Mouse (Mus musculus): Measurements from ENCODE around the gene Cldn3. TPM values are rescaled to one million over a fixed set of nuclear protein-coding genes. Genes with fewer than 3 reads are reported as not detected.
"Not testable (repeated sequence)": the region's sequence is repeated elsewhere in the genome, so short reads cannot be mapped to it uniquely, and the experiment has no call there.

The Cldn3 gene
- total RNA-seq (2021) = under 1 TPM in 1 of 2 experiments, not detected in 1; 0.29 TPM
- long read RNA-seq, experiment 1 = 0 reads
- long read RNA-seq, experiment 2 = 0 reads

DNA sequence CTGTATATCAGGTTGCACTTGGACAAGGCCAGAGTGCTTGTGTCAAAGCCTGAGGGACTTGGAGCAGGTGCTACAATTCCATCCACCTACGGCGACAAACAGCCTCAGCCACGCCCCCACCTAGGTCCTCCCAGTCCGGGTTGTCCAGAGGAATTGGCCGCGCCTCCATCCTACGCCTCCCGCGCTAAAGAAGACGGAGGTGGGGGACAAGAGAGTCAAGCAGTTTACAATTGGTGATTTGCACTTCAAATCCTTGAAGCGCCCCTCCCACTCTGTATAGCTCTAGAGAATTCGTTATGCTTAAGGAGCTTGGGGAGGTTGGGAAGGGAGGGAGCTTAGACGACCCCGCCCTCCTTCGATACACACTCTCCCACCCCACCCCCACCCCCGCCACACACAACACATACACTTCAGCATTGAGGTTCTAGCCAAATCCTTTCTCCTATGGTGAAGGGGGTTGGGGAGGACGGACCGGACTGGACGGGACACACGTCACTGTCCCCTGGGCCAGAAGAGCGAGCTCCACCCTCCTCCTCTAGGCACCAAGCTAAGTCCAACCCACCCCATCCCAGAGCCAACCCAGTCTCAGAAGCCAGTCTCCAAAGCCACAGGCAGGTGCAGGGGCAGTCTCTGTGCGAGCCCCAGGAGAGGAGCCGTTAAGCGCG, at the start of gene Cldn3:
Gene Cldn3, plus strand, starts transcription at position 582 of the 665 bp plus-strand sequence.
- peak in 1 of 2 experiments; percentile 29 for DNase-seq (ENCODE audit: low spot score in 2 of 2)

DNA sequence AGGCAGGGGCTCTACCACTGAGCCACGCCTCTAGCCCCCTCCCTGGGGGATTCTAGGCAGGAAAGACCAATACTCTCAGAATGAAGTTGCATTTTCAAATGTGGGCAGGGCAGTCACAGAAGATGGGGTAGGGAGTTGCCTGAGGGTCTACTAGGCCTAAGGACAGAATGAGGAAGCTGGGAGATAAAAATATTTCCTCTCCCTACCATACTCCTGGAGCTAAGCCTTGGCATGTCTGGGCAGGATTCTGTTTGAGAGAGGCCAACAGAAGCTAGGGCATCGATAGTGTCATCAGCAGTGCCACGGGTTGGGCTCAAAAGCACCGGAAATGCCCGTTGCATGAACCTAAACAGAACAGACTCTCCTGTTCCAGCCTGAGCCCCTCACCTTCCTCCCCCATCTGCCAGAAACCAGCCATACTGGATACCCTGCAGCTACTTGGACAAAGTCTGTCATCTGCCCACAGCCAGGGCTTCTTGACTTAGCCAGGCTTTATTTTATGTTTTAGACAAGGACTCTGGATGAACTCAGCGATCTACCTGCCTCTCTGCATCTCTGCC, 49.3 kb upstream of the Cldn3 start:
- DNase-seq (ENCODE audit: low spot score in 2 of 2) = no peak

DNA sequence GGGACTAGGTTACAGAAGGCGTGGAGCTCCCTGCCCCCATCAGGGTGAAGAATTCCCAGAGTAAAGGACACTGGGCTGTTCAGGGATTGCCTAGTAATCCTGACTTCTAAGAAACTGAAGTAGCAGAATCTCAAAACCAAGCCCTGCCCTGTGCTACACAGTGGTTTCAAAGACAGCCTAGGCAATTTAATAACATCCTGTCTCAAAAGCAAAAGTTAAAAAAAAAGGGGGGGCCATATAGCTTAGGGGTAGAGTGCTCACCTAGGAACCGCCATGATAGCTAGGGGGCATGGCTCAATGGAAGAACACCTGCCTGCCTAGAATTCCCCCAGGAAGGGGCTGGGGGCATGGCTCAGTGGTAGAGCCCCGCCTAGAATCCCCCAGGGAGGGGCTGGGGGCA, 46.9 kb upstream of the Cldn3 start:
- no peak for DNase-seq (ENCODE audit: low spot score in 2 of 2)

- not testable (repeated sequence) for DNase-seq (ENCODE audit: low spot score in 2 of 2)
These were observed 46.5 kb upstream of the Cldn3 start for GRCm38 (mm10) chr5:134939554-134939953.

DNA sequence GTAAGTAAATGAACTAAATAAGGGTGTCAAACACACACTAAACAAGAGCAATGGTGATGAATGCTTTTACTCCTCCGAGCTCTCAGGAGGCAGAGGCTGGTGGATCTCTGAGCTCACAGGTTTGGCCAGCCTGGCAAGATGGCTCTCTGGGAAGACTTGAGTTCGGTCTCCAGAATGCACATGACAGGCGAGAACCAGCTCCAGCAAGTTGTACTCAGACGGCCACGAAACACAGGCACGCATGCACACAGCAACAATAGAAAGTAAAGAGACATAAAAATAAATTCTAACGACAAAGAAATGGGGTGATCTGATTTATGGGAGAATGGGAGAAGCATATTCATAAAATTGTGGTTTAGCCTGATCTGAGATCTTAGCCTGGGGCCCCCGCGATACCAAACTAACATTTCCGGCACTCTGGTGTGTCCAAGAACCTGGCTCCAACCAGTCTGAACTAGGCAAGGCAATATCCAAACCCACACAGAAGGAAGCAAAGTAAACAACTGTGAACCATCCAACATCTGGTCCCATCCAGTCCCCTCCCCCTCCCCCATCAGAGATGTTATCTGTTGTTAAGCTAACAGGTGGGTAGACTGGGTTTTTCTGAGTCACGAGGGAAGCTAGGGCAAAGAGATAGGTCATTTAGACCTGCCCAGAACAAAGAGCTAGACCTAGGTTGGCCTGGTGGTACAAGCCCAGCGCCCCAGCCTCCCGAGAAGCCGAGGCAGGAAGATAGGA, 44.4 kb upstream of the Cldn3 start:
- no peak for DNase-seq (ENCODE audit: low spot score in 2 of 2)

DNA sequence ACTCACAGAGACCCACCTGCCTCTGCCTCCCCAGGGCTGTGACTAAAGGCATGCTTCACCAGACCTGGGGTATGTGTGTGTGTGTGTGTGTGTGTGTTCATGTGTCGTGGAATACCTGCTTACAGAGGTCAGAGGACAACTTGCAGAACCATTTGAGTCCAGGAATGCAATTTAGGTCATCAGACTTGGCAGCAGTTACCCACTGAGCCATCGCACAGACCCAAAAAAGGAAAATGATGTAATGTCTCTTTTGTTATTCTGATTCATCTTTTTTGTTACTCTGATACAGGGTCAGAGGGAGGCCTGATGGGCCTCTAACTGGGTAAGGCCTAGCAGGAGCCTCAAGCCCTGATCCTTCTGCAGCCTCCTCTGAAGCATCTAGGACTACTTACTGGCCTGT, 43.3 kb upstream of the Cldn3 start:
- no peak for DNase-seq (ENCODE audit: low spot score in 2 of 2)

DNA sequence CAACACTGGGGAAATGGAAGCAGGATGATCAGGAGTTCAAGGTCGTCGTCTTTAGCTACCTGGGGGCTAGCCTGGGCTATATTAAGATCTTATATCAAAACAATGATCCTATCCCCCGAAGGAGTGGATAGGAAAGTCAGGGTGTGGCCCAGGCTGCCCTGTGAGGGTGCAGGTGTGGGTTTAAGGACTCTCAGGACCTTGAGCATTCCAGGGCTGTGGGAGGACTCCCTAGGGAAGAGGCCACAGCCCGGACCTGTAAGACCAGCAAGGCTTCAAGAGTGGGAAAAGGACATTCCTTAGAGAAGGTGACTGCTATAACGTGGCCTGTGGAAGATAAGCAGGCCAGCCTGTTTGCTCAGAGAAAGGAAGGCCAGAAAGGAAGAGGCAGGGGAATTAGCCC, 41.8 kb upstream of the Cldn3 start:
- DNase-seq (ENCODE audit: low spot score in 2 of 2) = no peak

GRCm38 (mm10) chr5:134945266-134945959, 40.6 kb upstream of the Cldn3 start:
- no peak for DNase-seq (ENCODE audit: low spot score in 2 of 2)

DNA sequence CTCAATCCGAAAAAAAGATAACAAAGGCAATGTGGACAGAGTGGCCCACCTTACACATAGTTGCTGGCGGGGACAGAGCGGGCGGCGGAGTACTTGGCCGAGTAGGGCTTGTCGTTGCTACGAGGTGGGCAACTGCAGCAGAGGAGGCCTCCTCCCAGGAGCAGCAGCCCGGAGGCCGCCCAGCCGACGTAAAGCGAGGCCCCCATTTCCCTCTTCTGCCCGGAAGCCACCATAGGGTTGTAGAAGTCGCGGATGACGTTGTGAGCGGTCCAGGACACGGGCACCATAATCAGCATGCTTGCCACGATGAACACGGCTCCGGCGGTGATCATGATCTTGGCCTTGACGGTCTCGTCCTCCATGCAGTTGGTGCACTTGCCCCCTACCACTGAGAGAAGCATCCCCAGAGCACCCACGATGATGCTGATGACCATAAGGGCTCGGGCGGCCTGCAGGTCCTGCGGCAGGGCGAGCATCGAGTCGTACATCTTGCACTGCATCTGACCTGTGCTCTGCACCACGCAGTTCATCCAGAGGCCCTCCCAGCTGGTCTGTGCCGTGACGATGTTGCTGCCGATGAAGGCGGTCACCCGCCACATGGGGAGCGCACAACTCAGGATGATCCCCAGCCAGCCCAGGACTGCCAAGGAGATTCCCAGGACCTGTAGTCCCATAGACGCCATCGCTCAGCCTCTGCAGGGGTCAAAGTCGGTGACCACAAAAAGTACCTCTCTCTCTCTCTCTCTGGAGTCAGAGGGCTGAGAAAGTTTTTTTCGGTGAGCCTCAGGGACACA, 39.8 kb upstream of the Cldn3 start:
- no peak for DNase-seq (ENCODE audit: low spot score in 2 of 2)

DNA sequence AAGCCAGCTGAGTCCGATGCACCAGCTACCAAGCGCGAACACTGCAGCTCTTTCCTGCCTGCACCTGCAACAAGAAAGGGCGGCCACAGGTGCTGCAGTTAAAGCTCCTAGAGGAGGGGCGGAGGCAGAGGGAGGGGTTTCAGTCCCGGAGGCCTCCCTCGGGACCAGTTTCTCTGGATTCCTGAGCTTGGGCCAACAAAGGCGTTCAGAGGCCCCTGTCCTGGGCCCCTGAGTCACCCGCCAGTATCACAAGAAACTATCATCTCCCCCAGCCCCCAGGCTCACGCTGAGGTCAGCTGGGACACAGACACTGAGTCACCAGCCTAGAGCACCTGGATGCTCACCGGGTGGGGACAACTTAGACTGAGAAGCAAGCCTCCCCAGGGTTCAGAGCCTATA, 39.2 kb upstream of the Cldn3 start, which contains the start of gene Cldn4:
Gene Cldn4, minus strand, starts transcription at position 78 of the 399 bp plus-strand sequence.
- DNase-seq (ENCODE audit: low spot score in 2 of 2) = no peak

GRCm38 (mm10) chr5:134947420-134948084, 38.5 kb upstream of the Cldn3 start:
- no peak for DNase-seq (ENCODE audit: low spot score in 2 of 2)

DNA sequence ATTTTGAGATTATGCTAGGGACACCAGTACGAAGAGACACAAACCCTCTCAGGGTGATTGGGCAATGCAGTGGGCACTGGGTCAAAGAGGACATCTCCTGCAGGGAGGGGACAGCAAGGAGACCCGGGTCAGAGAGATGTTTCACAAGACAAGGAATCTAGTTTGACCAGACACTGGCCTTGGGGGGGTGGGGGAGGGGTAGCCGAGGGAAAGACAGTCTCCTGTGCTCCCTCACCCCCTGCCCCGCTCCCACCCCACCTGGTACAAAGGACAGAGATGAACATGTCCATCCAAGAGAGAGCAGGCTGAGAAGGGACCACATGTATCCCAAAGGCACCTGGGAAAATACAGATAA, 38.0 kb upstream of the Cldn3 start:
- no peak for DNase-seq (ENCODE audit: low spot score in 2 of 2)

DNA sequence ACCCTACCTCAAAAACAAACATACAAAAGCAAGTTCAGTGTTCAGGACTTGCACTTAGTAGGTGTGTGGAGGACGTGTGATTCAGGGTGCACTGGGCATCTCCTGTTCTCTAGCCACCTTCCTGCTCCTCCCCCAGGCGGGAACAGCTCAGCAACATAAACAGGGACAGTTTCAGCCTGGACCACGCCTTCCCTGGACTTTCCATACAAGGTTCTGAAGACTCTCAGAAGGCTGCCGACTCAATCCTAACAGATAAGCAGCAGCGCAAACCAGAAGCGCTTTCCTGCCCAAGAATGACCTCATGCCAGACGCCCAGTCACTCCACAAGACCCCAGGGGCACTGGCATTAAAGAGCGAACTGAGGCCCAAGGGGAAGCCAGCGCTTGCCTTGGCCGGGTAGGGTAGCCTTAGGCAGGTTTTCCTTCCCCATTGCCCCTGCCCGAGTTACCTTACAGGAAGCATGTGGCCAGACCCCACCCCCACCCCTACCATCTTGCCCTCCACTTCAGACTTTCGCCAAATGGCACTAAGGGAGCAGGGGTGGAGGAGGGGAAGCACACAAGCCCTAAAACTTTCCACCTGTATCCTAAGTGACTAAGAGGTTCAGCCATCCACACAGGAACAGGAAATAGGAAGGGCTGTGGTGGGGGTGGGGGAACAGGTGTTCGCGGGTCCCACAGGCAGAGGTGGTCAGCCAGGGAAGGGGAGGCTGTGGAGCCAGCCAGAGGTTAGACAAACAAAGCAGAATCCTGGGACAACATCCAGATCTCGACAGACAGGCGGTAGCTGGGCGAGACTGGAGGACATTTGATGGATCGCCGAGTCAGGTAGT, 34.7 kb upstream of the Cldn3 start:
- DNase-seq (ENCODE audit: low spot score in 2 of 2) = no peak

DNA sequence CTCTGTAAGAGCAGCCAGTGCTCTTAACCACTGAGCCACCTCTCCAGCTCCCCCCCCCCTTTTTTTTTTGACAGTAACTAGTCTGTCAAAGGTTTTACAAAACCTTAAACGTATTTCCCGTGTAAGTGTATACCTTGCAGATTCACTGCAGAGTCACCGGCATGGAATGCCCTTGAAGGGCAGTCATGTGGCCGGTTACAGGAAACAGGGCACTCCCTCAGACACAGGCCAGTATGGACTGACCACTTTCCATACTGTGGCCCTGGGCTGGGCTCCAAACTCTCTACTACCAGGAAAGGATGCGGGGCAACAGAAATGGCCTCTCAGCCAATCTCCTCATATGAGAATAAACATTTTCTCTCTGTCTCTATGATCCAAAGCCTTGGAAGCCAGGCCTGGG, 30.5 kb upstream of the Cldn3 start:
- DNase-seq (ENCODE audit: low spot score in 2 of 2) = no peak

GRCm38 (mm10) chr5:134959114-134959513, 26.9 kb upstream of the Cldn3 start:
- DNase-seq (ENCODE audit: low spot score in 2 of 2) = peak in 1 of 2 experiments; percentile 42

DNA sequence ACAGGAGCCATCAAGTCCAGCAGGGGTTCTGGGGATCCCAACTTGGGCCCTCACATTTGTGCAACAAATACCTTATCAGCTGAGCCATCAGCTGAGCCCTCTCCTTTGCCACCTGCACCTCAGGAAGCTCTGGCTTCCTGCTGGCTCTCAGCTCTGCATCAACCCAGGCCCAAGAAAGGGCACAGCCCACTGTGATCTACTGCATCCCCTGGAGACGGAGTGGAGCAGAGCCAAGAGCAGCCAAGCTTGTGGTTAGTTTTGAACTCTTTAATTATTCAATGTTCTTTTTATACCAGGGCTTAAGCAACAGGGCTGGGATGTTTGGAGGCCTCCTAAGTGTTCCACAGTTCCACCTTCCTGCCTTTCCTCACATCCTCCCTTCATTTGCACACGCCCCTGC, 25.6 kb upstream of the Cldn3 start:
- DNase-seq (ENCODE audit: low spot score in 2 of 2) = no peak

GRCm38 (mm10) chr5:134961519-134961918, 24.5 kb upstream of the Cldn3 start:
- no peak for DNase-seq (ENCODE audit: low spot score in 2 of 2)

DNA sequence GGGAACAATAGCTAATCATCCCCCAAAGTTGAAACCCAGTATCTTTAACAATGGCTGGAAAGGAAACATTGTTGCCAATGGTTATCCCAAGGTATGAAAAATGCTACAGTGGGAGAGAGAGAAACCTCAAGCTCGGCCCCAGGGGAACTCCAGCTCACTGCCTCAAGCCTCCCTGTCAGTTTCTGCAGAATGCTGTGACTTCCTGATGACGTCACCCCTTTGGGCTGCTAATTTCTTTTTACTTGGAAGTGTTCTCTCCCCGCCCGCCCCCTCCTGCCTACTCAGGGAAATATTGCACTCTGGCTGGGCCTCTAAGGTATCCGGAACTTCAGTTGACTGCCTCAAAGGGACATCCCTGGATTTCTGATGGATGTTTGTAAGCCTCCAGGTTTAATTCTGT, 22.5 kb upstream of the Cldn3 start:
- no peak for DNase-seq (ENCODE audit: low spot score in 2 of 2)

DNA sequence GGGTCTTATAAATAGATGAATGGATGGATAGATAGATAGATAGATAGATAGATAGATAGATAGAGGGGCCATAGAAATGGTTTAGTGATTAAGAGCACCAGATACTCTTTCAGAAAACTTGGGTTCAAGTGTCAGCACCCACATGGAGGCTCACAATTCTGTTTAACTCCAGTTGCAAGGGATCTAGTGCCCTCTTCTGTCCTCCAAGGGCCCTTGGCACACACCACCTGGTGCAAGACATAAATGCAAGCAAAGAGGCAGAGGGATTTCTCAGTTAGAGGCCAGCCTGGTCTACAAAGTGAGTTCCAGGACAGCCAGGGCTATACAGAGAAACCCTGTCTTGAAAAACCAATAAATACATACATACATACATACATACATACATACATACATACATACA, 21.4 kb upstream of the Cldn3 start:
- not testable (repeated sequence) for DNase-seq (ENCODE audit: low spot score in 2 of 2)

GRCm38 (mm10) chr5:134965473-134965851, 20.6 kb upstream of the Cldn3 start:
- peak; percentile 58 to 74 for DNase-seq (ENCODE audit: low spot score in 2 of 2)

All from gastrocnemius, postnatal 4 days (tissue).